Mouse (Mus musculus): ENCODE data around the gene Oscp1.
"Not testable (repeated sequence)": the region's sequence is repeated elsewhere in the genome, so short reads cannot be mapped to it uniquely, and the experiment has no call there.

The Oscp1 gene

DNA sequence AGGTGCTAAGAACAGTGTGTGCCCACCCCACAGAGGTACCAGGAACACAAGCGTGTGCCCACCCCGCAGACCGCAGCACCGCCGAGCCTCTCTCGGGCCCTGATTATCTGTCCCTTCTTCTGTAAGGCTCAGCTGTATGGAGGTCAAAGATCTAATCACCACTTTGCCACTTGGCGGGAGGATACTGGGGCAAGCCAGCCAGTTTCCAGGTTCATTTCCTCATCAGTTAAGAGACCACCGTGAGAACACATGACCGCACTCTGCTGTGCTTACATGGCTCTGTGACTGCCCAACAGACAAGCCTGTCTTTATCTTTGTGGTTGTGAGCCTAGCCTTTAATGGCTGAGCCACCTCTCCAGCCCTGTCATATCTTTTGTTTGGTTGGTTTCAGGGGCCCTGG, 24.7 kb downstream of the Oscp1 start:
- no peak for DNase-seq (ENCODE audit: low spot score)

DNA sequence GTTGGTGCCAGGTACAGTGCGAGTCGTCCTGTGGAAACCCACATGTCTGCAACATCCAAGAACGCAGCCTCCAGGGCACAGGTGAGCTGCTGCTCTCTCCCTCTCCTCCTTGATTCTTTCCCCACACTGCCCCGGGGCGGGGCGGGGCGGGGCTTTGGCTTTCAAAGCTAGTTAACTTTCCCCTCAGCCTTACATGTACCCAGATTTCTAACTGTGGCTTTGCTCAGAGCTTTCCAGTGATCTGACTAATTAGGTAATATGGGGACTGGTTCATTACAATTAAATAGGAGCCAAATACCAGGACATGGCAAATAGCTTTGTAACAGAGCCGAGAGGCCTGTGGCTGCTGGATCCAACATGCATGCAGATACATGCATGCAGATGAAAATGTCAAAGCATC, 26.0 kb downstream of the Oscp1 start:
- no peak for DNase-seq (ENCODE audit: low spot score)

DNA sequence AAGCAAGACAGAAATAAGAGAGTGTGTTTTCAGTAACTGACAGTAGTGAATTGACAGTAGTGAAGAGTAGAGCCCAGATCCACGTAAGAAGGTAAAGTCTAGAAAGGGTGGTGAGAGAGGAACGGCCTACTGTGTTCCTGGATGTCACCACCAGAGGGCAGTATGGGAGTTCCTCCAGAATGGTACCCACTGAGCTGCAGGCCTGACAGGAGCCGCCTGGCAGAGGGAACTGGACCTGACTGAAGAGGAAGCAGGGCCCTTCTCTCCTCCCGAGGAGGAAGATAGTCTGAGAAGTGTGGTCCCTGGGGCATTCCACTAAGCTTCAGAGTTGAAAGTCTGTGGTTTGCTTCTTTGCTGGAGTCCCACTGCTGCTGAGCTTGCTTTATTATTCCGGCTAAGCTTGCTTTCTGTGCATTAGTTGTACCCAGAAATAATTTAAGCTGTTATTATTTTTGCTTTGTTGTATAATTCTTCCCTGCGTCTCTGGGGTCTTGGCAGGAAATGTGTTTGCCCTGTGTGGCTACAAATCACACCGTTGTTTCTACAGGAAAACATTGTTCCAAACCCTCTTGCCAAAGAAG, 27.7 kb downstream of the Oscp1 start:
- DNase-seq (ENCODE audit: low spot score), result no peak

DNA sequence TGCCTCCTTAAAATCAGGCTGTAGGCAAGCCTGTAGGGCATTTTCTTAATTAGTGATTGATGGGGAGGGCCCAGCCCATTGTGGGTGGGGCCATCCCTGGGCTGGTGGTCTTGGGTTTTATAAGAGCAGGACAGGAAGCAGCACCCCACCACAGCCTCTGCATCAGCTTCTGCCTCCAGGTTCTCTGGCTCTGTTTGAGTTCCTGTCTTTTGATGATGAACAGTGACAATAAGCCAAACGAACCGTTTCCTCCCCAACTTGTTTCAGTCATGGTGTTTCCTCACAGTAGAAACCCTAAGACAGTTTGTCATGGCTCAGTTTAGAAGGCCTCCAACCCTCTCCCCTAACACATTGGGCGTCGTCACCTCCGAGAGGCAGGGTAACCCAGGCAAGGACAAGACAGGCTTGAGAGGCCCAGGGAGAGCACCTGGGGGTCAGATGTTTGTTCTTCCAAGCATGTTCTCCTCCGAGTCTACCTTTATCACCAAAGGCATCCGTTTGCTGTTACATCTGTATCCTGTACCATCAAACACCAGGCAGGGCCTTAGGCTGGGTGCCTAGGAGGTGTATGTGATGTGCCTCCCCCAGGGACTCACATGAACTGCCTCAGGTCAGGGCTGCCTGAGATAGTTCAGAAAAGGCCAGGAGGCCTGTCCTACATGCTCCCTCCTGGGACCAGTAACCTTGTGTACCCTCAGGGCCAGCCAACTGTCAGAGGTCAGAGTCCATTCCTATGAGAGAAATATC, 31.9 kb downstream of the Oscp1 start:
- DNase-seq (ENCODE audit: low spot score), result no peak

DNA sequence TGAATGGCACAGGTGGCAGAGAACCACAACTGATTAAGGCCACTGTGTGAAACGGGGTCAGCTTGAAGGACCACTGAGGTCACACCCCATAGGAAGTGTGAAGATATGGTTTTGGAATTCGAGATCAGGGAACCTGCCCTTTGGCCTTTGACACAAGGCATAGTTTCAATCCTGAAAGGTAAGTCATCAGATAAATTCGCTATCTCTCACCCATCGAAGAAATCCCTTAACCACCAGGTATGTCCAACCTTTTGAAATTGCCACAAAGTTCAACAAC, 32.4 kb downstream of the Oscp1 start:
- DNase-seq (ENCODE audit: low spot score), result no peak

DNA sequence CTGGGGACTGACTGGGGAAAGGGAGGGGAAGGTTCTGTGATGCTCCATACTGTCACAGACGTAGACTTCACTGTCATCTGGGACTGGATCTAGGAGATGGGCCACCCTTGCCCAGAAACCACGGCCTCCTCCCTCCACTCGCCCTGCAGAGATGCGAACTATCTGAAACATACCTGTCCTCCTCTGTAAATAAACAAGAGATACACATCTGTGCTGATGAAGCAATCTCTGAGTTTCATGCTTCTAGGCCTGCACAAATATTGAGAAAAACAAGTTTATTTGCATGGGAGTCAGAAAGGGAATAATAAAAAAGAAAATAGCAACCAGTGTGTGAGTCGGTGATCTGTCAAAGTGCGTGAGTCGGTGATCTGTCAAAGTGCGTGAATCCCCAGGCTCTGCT, 33.5 kb downstream of the Oscp1 start:
- DNase-seq (ENCODE audit: low spot score), result no peak

DNA sequence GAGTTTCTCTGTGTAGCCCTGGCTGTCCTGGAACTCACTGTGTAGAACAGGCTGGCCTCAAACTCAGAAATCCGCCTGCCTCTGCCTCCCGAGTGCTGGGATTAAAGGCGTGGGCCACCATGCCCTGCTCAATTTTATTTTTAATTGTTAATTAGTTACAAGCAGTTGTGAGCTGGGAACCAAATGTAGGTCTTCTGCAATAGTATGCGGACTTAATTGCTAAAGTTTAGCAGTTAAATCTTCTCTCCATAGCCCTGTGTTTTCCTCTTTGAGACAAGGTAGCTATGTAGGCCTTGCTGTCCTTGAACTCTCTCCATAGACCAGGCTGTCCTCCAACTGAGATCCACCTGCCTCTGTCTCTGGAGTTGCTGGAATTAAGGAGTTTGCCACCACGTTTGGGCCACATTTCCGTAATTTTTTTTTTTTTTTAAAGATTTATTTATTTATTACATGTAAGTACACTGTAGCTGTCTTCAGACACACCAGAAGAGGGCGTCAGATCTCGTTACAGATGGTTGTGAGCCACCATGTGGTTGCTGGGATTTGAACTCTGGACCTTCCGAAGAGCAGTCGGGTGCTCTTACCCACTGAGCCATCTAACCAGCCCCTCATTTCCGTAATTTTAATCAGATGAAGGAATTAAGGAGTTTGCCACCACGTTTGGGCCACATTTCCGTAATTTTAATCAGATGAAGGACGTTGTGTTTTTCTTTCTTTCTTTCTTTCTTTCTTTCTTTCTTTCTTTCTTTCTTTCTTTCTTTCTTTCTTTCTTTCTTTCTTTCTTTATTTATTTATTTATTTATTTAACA, 37.5 kb downstream of the Oscp1 start:
- not testable (repeated sequence) for DNase-seq (ENCODE audit: low spot score)

DNA sequence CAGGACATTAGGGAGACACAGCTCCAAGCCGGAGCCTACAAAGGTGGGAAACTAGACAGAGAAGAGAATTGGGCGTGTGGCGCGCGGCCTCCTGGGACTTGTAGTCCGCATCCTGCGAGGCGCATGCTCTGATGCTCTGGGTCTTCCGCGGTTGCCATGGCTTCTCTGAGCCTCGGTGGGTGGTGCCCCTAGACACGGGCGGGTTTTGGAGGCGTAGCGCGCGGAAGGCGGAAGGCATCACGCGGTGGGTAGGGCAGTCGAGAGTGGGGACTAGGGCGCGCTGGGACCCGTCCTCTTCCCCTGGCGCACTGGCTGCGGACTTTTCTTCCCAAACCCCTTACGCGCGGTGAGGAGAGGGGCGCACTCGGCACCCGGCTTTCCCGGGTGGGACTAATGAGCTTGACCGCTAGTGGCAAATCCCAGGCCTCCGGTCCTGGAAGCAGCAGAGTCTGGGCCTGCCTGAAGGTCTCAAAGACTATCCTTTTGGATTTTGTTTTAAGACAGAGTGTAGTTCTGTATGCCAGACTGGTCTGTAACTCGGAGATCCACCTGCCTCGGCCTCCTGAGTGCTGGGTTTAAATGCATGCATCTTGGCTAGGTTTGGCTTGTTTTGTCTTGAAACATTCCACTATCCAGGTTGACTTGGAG, 38.2 kb downstream of the Oscp1 start, which contains the start of gene Lsm10:
Lsm10 (plus strand) TSS at position 160 of the 648 bp plus-strand sequence.
- DNase-seq (ENCODE audit: low spot score), result peak; percentile 95

DNA sequence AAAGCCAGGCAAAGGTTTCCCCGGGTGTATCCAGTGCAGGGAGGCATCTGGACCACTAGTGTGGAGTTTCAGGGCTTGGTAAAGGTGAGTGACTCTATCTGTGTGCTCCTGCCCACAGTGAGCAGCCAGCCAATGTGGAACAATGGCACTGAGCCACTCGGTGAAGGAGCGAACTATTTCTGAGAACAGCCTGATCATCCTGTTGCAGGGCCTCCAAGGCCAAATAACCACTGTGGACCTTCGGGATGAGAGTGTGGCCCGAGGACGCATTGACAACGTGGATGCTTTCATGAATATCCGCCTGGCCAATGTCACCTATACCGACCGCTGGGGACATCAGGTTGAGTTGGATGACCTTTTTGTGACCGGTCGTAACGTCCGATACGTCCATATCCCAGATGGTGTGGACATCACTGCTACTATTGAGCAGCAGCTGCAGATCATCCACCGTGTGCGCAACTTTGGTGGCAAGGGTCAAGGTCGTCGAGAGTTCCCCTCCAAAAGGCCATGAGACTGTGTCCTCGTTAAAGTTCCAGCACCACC, 39.4 kb downstream of the Oscp1 start:
- no peak for DNase-seq (ENCODE audit: low spot score)

DNA sequence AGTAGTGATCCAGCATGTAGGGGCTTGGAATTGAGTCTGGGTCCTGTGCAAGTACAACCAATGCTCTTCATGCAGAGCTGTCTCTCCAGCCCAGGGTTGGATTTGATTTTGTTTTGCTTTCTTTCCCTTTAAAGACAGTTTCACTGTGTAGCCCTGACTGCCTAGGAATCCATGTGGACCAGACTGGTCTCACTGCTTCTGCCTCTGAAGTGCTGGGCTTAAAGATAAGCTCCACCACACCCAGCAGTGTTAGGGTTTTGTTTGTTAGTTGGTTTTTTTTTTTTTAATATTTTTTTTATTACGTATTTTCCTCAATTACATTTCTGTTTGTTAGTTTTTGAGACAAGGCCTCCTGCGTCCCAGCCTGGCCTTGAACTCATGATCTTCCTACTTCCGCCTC, 41.0 kb downstream of the Oscp1 start:
- no peak for DNase-seq (ENCODE audit: low spot score)

DNA sequence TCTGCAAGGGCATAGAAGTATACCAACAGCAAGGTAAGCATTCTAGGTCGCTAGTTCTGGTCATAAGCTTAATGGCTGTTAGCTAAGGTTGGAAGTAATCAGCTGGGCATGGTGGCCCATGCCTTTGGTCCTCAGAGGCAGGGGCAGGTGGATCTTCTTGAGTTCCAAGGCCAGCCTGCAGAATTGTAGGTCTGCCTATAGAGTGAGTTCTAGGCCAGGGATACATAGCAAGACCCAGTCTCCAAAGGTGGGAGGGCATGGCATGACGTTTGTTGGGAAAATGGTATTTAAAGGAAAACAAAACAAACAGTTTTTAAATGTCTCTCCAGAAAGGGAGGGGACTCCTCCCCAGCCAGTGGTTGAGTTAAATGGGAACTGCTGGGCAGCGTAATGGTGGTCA, 42.4 kb downstream of the Oscp1 start:
- no peak for DNase-seq (ENCODE audit: low spot score)

DNA sequence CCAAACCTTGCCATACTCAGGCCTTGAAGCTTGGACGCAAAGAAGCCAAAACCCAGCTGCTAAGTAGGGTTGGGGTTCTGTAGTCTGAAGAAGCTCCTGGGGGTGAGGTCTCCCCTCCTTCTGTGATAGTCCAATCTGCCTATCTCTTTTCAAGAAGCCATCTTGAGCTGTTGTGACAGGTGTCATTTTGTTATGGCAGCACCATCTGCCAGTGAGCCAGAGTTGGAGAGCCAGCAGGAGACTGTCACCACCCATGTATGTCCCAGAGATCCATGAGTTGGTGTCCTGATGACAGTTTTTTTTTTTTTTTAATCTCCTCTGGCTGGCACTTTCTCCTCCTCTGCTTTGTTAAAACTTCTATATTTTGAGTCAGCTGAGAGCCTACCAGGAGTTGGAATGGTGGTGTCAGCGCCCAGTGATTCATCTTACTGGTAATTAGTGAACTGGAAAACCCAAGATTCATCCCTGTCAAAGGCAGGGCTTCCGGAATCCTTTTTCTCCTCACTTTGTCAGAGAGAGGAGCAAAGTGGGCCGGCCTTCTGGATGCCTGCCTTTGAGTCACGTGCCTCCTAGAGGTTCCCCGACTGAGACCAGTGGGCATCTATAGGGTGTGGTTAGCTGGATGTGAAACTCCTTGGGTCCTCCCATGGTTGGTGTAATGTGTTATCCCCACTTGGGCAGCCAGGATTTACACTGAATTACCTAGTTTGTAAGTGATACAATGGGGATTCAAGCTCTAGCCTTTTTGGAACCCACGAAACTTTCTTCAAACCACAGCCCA, 43.9 kb downstream of the Oscp1 start:
- no peak for DNase-seq (ENCODE audit: low spot score)

DNA sequence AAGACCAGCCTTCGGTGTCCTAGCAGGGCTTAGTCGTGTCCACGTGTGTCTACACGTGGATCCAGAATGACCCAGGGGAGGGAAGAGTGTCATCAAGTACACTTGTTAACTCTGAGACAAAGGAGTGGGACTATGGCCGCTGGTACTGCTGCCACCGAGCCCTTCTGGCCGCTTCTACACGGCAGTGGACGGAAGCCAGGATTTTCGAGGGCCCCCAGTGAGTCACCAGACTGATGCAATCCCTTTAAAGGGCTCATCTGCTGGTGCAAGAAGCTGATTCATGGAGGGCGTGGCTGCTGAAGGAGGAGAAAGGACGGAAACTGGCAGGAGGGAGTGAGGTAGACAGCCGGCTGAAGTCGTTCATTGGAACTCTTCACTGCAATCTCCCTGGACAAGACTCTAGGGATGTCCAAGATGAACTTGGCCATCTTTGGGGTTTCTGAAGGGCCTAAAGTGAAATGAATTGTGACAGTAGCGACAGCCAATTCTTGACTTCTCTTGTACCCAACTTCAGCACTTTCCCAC, 44.8 kb downstream of the Oscp1 start:
- DNase-seq (ENCODE audit: low spot score), result peak; percentile 77

DNA sequence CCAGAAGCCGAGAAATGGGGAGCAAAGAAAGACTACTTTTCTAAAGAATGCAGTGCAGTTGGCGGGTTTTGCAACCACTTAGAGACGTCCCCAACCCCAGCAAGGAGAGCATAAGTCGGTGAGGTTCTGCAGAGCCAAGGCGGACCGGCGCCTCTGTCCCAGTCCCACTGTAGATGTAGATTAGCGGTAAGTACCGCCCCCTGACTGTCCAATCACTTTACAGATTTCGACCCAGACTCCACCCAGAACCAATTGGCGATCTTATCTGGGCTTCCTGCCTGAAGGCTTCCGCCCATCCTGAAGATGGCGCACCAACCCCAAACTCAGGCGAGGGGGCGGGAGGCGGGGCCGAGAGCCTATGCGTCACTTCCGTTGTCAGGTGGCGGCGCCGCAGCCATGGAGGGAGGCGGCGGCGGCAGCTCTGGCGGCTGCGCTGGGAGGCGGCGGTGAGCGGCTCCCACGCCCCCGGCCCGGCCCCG, 45.3 kb downstream of the Oscp1 start, which contains the start of gene Stk40:
Stk40 (plus strand) TSS at position 368 of the 479 bp plus-strand sequence.
- peak; percentile 91 for DNase-seq (ENCODE audit: low spot score)

DNA sequence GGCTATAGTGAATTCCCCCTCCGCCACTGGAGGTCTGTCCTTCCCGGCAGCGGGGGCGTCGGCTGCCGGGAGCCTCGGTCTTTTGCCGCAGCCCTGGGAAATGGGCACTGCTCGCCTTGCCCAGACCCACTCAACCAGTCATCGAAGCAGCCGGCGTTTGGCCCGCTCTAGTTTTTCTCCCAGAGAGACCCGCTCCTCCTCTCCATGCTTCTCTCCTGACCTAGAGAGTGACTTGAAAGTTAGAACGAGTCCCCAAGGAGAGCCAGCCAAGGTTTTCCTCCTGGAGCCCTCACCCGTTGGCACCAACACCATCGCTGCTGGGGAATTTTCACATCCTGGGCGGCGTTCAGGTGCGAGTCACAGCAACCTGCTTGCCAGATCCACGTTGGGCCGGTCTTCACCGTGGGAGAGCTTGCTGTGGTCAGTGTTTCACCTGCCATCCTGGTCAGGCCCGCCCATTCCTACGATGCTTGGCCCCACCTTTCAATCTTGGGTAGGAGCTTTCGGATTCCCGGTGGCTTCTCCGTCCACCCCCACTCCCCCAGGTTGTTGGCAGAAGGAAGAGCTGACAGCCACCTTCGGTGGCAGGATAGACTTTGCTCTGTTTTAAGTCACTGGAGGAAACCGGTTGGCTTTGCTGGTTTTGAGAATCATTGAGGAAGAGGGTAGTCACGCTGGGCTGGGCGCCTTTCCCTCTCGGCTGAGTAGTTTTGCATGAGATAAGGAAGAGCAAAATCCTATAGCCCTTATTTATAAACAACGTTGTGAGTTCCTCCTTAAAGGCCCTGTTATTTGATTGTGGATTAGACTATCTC, 46.1 kb downstream of the Oscp1 start:
- DNase-seq (ENCODE audit: low spot score), result no peak

DNA sequence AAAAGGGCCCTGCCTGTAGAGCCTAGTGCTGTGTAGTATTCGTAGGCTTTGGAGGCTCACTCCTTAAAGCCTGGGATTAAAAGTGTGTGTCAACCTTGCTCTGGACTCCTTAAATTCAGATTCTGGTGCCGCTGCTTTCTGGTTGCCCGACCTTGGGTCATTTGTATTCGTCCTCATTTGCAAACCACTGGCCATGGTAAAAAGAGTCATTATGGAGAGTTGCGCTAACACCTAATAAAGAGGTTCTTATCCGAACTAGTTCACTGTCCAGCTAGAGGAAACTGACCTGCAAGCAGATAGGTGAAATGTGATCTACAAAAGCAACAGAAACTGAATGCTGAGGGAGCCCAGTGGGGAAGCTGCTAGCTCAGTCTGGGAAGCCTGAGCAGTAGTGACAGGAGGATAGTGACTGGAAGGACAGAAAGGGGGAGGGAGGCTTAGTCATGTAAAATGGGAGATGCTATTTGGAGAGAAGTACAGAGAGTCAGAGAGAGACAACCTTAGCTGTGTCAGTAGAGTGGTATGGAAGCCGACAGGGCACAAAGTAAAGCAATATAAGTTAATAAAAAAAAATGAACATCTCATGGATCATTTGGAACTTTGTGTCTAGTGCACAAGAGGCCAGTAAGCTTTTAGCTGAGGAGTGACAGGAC, 46.9 kb downstream of the Oscp1 start:
- DNase-seq (ENCODE audit: low spot score), result no peak

DNA sequence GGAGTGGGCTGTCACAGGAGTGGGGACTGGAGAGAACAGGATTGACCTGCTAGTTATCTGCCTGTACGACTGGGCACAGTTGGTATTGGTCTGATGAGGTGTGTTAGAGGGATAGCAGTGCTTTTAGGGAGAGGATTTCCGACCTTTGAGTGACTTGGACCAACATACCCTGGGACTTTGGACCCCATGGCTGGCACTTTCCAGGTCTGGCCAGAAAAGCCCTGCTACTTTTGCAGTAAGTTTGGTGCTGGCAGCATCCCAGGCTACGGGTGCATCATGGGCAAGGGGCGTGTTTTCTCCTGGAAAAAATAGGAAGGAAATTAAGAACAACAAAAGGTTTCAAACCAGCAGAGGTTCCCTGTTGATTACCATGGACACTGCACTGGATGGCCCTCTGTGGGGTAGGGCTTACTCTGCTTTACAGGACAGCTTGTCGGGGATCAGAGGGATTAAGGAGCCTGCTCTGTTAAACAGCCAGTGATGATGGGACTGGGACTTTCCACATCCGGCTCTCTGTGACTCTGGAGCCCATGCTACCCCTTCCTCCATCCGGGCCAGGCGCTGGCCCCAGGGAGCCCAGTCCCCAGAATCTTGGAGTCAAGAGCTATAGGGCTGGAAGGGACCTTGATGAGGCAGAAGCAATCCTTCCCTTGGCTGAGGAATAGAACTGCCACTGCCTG, 49.8 kb downstream of the Oscp1 start:
- DNase-seq (ENCODE audit: low spot score), result no peak

DNA sequence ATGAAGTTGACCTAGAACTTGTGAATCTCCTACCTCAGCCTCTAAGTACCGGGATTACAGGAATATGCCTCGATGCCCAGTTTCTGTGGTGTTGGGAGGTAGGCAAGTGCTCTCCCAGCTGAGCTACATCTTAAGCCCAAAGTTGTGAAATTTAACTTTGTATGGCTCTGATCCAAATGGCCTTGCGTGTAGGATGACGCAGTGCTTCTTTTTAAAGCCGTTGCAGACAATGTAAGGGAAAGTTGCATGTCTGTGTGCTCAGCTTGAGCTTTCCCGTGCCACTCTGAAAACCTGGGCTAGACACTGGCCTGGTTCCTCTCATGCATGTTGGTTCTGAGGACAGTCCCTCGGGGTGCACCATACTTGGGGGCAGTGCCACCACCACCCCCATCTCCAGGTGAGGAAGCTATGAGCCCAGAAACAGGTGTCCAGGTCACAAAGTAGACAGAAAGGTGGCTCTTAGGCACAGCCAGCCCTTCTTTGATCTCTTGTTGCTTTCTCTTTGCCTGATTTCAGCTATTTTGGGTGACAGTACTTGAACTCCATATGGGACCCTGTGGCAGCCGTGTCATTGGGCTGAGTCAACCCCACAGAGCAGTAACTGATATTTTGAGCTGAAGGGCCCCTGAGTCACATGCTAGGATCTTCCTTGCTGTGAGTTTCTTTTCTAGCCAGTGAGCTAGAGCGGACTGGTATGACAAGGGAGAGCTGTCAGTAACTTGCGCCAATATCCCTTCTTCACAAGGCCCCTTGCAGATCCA, 51.4 kb downstream of the Oscp1 start:
- DNase-seq (ENCODE audit: low spot score), result no peak
